Mouse (Mus musculus): ENCODE measurements around the gene Clca3a1. TPM values are rescaled to one million over a fixed set of nuclear protein-coding genes. Genes with fewer than 3 reads are reported as not detected.

Clca3a1 gene
- polyA plus RNA-seq, 1 experiment from 2014 or later = 2.5 TPM

Other genes starting within 250 kb of the Clca3a1 start
- gene Hs2st1, start 190.8 kb downstream of the Clca3a1 start, polyA plus RNA-seq (2015; fragmentation: Nextera tagmentation; extraction: Ambion mirVana) = 15.2 and 15.3 TPM in 2 replicates
- gene Selenof, start 190.7 kb downstream of the Clca3a1 start, polyA plus RNA-seq (2015; fragmentation: Nextera tagmentation; extraction: Ambion mirVana) = 642 and 651 TPM in 2 replicates
- 130 and 132 TPM in 2 replicates for gene Sh3glb1, start 40.6 kb downstream of the Clca3a1 start, polyA plus RNA-seq (2015; fragmentation: Nextera tagmentation; extraction: Ambion mirVana)
- gene Clca3a2, start 58.5 kb upstream of the Clca3a1 start, polyA plus RNA-seq (2015; fragmentation: Nextera tagmentation; extraction: Ambion mirVana) = 1.2 and 1.7 TPM in 2 replicates
- 0.05 and 0.09 TPM in 2 replicates for gene Clca3b, start 88.4 kb upstream of the Clca3a1 start, polyA plus RNA-seq (2015; fragmentation: Nextera tagmentation; extraction: Ambion mirVana)
- gene Clca4b, start 171.6 kb upstream of the Clca3a1 start, polyA plus RNA-seq (2015; fragmentation: Nextera tagmentation; extraction: Ambion mirVana) = not detected in 2 replicates
- gene Clca4a, start 214.1 kb upstream of the Clca3a1 start, polyA plus RNA-seq (2015; fragmentation: Nextera tagmentation; extraction: Ambion mirVana) = 0.11 TPM in 1 of 2 replicates, not detected in the other

Measured in embryonic facial prominence, embryonic 15.5 days (tissue).